Mouse (Mus musculus) spleen, adult 2 months (tissue): ENCODE data around the gene Fuom. TPM values are rescaled to one million over a fixed set of nuclear protein-coding genes. Genes with fewer than 3 reads are reported as not detected.
A peak's percentile ranks its signal among the peaks of the same experiment; 100 is the strongest.

ENCODE experiments used
- DNase-seq, 2 experiments: peaks; one replicate each; pipeline versions ENCODE4 v3.0.0 to v3.0.0-alpha.2; 2012 to 2021; ENCODE audit warnings: low spot score in 2 of 2, low read depth in 1 of 2
- H3K27ac ChIP-seq: fragments of 200-500 bp; 2 replicates; pipeline ENCODE4 v1.5.1; 2012; ENCODE audit warnings: low read length, inconsistent platforms; ENCODE audit not compliant: insufficient read depth
- H3K27me3 ChIP-seq: fragments of 200-500 bp; 2 replicates; pipeline ENCODE4 v1.6.1; 2012; ENCODE audit warnings: mild to moderate bottlenecking, moderate library complexity, low read length, inconsistent platforms; ENCODE audit not compliant: control insufficient read depth, insufficient read depth
- H3K36me3 ChIP-seq: fragments of 200-500 bp; 2 replicates; pipeline ENCODE4 v1.6.1; 2012; ENCODE audit warnings: mild to moderate bottlenecking, low read length, inconsistent platforms; ENCODE audit not compliant: control insufficient read depth, insufficient read depth
- H3K4me1 ChIP-seq: fragments of 200-500 bp; 2 replicates; pipeline ENCODE4 v1.6.1; 2011; ENCODE audit warnings: inconsistent platforms; ENCODE audit not compliant: control insufficient read depth, insufficient read depth, insufficient read length
- H3K4me3 ChIP-seq: fragments of 200-500 bp; 2 replicates; pipeline ENCODE4 v1.5.1; 2011; ENCODE audit warnings: mild to moderate bottlenecking, inconsistent platforms; ENCODE audit not compliant: insufficient read depth, insufficient read length; ENCODE audit errors: extremely low read depth
- CTCF ChIP-seq: fragments of 200-500 bp; IDR thresholded peaks from 2 replicates; pipeline ENCODE4 v1.5.1; 2011; ENCODE audit warnings: mild to moderate bottlenecking, inconsistent platforms; ENCODE audit not compliant: insufficient read depth, insufficient read length, insufficient replicate concordance; ENCODE audit errors: extremely low read depth
- POLR2A ChIP-seq: fragments of 200-500 bp; IDR thresholded peaks from 2 replicates; pipeline ENCODE4 v1.6.1; 2011; ENCODE audit warnings: low read depth, low read length, inconsistent platforms
- WGBS: fragments of 180-500 bp; shearing (Covaris S2); methylation state at CpG from one replicate; pipeline ENCODE4 v1.1.7; 2018; 5-methylcytosine and 5-hydroxymethylcytosine counted together
- polyA plus RNA-seq: library from polyadenylated mRNA; depleted of rRNA; stranded (reverse); fragments of >200 nt; gene quantifications from 2 replicates; pipeline ENCODE4 v1.2.3, GENCODE M21; 2012

Gene Fuom
- polyA plus RNA-seq, 1 experiment: 10.9 TPM

DNA sequence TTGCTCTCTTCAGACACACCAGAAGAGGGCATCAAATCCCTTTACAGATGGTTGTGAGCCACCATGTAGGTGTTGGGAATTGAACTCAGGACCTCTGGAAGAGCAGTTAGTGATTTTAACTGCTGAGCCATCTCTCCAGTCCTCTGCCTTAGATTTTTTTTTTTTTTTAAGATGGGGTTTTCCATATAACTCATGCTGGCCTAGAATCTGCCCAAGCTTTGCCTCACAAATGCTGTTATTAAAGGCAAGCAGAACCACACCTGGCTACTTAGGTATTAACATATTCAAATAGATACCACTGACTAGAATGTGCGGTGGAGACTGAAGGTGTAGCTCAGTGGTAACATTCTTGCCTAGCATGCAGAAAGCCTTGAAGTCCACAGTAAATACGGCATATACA is 18.2 kb upstream of the Fuom start:
- Histone ChIP-seq H3K36me3 (no peaks in the 10 kb centered on the region), H3K27me3 (no peaks in the 10 kb centered on the region), H3K27ac (no peak overlapping the region), H3K4me1 (peaks cover 7% of the 10 kb centered on the region; the same call in 1 of the 2 replicates), H3K4me3 (no peak overlapping the region)
- no peak for DNase-seq
- 95% methylated on average over 2 of the region's 2 CpGs for whole genome bisulfite sequencing
- TF ChIP-seq POLR2A (no peak), CTCF (no peak)

DNA sequence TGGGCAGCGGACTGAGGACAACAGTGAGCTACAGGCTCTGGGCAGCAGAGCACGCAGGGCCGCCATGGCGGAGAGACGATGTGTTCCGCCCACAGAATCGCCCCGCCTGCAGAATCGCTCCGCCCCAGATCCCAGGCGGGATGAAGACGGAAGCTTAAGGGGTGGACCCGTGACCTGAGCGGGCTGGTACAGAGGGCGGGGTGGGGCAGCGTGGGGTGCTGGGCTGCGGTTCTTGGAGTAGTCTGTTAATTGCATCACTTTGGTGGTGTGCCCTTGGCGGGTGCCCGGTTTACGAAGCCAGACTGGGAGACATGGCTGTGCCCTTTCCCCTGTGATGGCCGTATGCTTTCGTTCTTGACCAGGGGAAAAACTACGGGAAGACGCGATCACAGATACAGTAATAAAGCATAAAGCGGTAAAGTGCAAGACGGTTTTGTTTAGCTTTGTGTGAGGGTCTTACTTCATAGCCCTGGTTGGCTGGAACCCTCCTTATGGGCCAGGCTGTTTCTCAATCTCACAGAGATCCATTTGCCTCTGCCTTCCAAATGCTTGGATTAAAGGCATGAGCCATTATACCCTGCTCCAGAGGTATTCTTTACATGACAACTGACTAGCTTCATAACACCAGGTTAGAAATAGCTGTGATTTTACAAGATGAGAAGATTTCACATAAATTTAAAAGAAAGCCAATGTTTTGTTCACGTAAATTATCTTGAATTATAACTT is 14.3 kb upstream of the Fuom start, which contains the start of gene Echs1:
TSS of gene Echs1 (minus strand) at position 148 of the 726 bp plus-strand sequence.
- Histone ChIP-seq H3K27me3 (no peaks in the 10 kb centered on the region), H3K4me1 (peaks cover 8% of the 10 kb centered on the region; the same call in 1 of the 2 replicates), H3K27ac (peak within 1 kb of the TSS; percentile 61), H3K4me3 (peak within 1 kb of the TSS; percentile 80), H3K36me3 (peaks cover 6% of the 10 kb centered on the region; the same call in 1 of the 2 replicates)
- TF ChIP-seq CTCF (no peak), POLR2A (peak; percentile 64; the same call in 1 of the 2 replicates)
- peak; percentile 75 to 88 for DNase-seq
- WGBS: 3% methylated on average over 28 of the region's 28 CpGs

DNA sequence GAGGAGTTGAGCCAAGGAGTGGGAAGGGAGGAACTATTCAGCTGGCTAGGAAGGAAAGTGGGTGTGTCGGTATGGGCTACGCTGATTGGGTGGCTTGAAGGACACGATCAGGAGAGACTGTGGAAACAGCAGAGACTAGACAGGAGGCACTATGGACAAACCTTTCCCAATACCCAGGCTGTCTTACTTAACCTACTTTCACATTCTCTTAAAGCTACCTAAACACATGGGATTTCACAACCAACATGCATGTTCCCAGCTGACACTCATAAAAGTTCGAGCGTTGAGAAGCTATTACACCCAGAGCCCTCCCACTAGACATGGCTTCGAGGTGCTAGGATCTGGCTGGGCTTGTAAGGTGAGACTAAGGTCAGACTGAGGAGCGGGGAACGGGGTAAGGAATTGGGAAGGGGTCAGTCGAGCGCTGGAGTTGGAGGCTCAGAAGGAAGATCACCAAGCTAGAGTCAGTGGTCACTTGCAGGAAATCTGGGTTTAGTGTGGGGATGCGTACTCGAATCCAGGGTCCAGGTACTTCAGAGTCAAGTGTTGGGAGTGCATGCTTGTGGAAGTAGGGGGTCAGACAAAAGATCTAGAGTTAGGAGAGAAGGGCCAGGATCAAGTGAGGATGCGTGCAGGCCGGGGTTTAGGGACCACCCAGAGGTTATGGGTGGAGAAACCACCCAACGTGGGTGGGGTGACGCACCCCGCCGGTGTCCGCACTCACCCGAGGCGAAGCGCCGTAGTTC is 13.5 kb upstream of the Fuom start, which contains the start of gene Paox:
TSS of gene Paox (plus strand) at position 217 of the 746 bp plus-strand sequence.
- Histone ChIP-seq H3K4me1 (peaks cover 8% of the 10 kb centered on the region; the same call in 1 of the 2 replicates), H3K27me3 (no peaks in the 10 kb centered on the region), H3K27ac (peak within 1 kb of the TSS; percentile 61), H3K36me3 (peaks cover 10% of the 10 kb centered on the region; the same call in 1 of the 2 replicates), H3K4me3 (peak within 1 kb of the TSS; percentile 80)
- DNase-seq: no peak
- TF ChIP-seq CTCF (no peak), POLR2A (no peak)
- 5% methylated on average over 23 of the region's 23 CpGs for WGBS

DNA sequence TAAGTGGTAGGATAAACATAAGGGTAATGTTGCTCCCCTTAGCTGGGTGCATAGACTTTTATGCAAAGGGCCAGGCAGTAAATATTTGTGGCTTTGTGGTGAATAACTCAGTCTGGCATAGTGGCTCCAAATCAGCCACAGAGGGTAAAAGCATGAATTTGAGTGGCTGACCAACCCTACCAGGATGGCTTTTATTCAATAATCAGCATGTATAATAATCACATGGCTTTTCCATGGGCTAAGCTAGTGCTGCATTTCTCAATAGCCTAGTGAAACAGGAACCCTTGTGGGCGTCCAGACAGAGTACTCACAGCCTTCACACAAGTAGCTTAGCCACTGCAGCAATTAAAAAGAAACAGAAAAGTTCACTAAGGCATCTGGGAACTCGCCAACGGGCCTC is 9.7 kb upstream of the Fuom start:
- no peak for DNase-seq

DNA sequence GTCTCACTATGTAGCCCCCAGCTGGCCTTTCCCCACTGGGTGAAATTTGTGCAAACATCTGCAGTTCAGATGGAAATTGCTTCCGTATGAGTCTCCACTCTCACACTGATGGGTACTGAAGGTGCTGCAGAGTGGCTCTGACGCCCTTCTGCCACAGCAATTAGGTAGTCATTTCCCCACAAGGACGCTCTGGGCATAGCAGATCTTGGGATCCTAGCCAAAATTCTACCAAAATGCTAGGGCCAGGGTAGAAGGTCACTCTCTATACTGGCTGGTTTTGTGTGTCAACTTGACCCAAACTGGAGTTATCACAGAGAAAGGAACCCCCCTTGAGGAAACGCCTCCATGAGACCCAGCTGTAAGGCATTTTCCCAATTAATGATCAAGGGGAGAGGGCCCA is 1.8 kb upstream of the Fuom start:
- TF ChIP-seq POLR2A (no peak), CTCF (no peak)
- no peaks in the 10 kb centered on the region for H3K27me3 ChIP-seq
- peaks cover 3% of the 10 kb centered on the region; the same call in 1 of the 2 replicates for H3K4me1 ChIP-seq
- H3K36me3 ChIP-seq: peaks cover 10% of the 10 kb centered on the region; the same call in 1 of the 2 replicates
- no peak overlapping the region for H3K27ac ChIP-seq
- H3K4me3 ChIP-seq: no peak overlapping the region
- WGBS: 83% methylated on average over 4 of the region's 4 CpGs
- no peak for DNase-seq

More for the DNA sequence above, 9.7 kb upstream of the Fuom start:
- H3K36me3 ChIP-seq: peaks cover 22% of the 10 kb centered on the region
- TF ChIP-seq CTCF (no peak), POLR2A (no peak)
- H3K4me3 ChIP-seq: no peak overlapping the region
- H3K27me3 ChIP-seq: no peaks in the 10 kb centered on the region
- H3K27ac ChIP-seq: no peak overlapping the region
- WGBS: 77% methylated on average over 3 of the region's 3 CpGs
- peaks cover 6% of the 10 kb centered on the region; the same call in 1 of the 2 replicates for H3K4me1 ChIP-seq

DNA sequence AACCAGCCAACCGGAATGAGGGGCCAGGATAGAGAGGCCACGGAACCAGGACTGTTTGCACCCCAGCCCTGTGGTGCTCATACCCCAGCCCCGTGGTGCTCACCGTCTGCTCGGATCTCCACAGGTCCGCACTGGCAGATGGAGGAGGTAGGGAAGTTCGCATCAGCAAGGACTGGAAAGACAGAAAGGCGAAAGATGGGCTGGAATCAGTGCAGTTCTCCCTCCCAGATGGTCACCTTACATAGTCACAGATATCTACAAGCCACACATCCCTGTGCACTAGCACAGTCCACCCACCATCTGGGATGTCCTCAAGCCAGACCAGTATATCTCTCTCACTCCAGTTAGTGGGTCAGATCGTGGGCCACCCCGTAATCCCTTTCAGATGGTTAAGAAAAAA is 743 bp downstream of the Fuom start:
- WGBS: 93% methylated on average over 10 of the region's 10 CpGs
- peaks cover 2% of the 10 kb centered on the region; the same call in 1 of the 2 replicates for H3K36me3 ChIP-seq
- peaks cover 3% of the 10 kb centered on the region; the same call in 1 of the 2 replicates for H3K4me1 ChIP-seq
- no peak overlapping the region for H3K4me3 ChIP-seq
- no peak overlapping the region for H3K27ac ChIP-seq
- no peaks in the 10 kb centered on the region for H3K27me3 ChIP-seq
- DNase-seq: no peak
- no peak for TF ChIP-seq POLR2A
- no peak for TF ChIP-seq CTCF
